Comparison of ENCODE assay signal across 23 mouse cellular contexts in genomic region chr9:44013781-44014180, GRCm38 (mm10). TPM values are rescaled to one million over a fixed set of nuclear protein-coding genes. Genes with fewer than 3 reads are reported as not detected.
DNase-seq lines count a peak whose midpoint lies in the region; ATAC-seq and TF ChIP-seq lines count a peak whose summit lies in the region.
"Had no signal": no experiment of that assay in that cellular context is flagged by ENCODE, and none has a peak within 500 bp of the region (broad histone marks: within the 10 kb centered on the region; RNA-seq: fewer than 3 reads in every experiment).

No protein-coding gene starts in this region.

- DNase-seq in CD4-positive, CD25-positive, alpha-beta regulatory T cell, adult 2 months (ENCODE audit: low read depth, low spot score): peak; percentile 53
- peak; percentile 47 for DNase-seq in CD4-positive helper T cell, adult 2 months (ENCODE audit: low read depth, low spot score)
- DNase-seq in thymus, postnatal 25 days: peak; percentile 55
- DNase-seq in liver, postnatal 0 days: no peak
- no peak for DNase-seq in urinary bladder, adult 18-20 months (ENCODE audit: low spot score in 2 of 2)
- DNase-seq: gastrocnemius, postnatal 14 days; heart, postnatal 4 days; liver; lung, embryonic 14.5 days; lung, postnatal 14 days; right cerebral cortex, adult 18-20 months; spleen, adult 18-20 months had no signal

- H3K36me3 ChIP-seq in liver, postnatal 0 days (replicated peaks; ENCODE audit: insufficient read depth, low read length): no peaks in the 10 kb centered on the region
- H3K36me3 ChIP-seq: embryonic facial prominence, embryonic 10.5 days; embryonic facial prominence, embryonic 15.5 days; forebrain, embryonic 12.5 days; hindbrain, embryonic 13.5 days; midbrain, embryonic 12.5 days had no signal

- no peak overlapping the region for H3K4me2 ChIP-seq in liver, postnatal 0 days (ENCODE audit: low read depth, low read length)
- H3K4me2 ChIP-seq: embryonic facial prominence, embryonic 15.5 days; forebrain, embryonic 12.5 days; heart, embryonic 11.5 days; hindbrain, embryonic 13.5 days; lung, embryonic 14.5 days; midbrain, embryonic 12.5 days had no signal

- no peak for TF ChIP-seq CTCF in liver, postnatal 0 days (IDR thresholded peaks at IDR 0.05; ENCODE audit: low read depth)

- no peak for ATAC-seq in CD4-positive, CD25-positive, alpha-beta regulatory T cell, adult 4 months
- peak; percentile 39 for ATAC-seq in megakaryocyte progenitor cell, adult 5-6 weeks (replicated peaks; ENCODE audit: poor library complexity)
- ATAC-seq in liver, postnatal 0 days: no peak
- ATAC-seq: intestine, postnatal 0 days had no signal

- no peaks in the 10 kb centered on the region for H3K9me3 ChIP-seq in liver, postnatal 0 days (ENCODE audit: low read length)
- H3K9me3 ChIP-seq: embryonic facial prominence, embryonic 10.5 days; embryonic facial prominence, embryonic 15.5 days; forebrain, embryonic 12.5 days; hindbrain, embryonic 13.5 days; midbrain, embryonic 12.5 days had no signal

- H3K4me3 ChIP-seq in liver, postnatal 0 days (ENCODE audit: low read depth, low read length): no peak overlapping the region
- H3K4me3 ChIP-seq: embryonic facial prominence, embryonic 10.5 days; embryonic facial prominence, embryonic 15.5 days; forebrain, embryonic 12.5 days; hindbrain, embryonic 13.5 days; midbrain, embryonic 12.5 days had no signal

- no peaks in the 10 kb centered on the region for H3K27me3 ChIP-seq in liver, postnatal 0 days (ENCODE audit: insufficient read depth, low read length)
- H3K27me3 ChIP-seq: forebrain, embryonic 12.5 days; hindbrain, embryonic 13.5 days; midbrain, embryonic 12.5 days had no signal

- WGBS in liver, postnatal 0 days (ENCODE audit: insufficient replicate concordance): 41% methylated on average over 6 of the region's 6 CpGs

- H3K4me1 ChIP-seq in liver, postnatal 0 days (ENCODE audit: insufficient read depth): no peaks in the 10 kb centered on the region
- H3K4me1 ChIP-seq: midbrain, embryonic 12.5 days had no signal

- H3K27ac ChIP-seq in liver, postnatal 0 days (ENCODE audit: low read depth): no peak overlapping the region
- H3K27ac ChIP-seq: embryonic facial prominence, embryonic 10.5 days; embryonic facial prominence, embryonic 15.5 days; forebrain, embryonic 12.5 days; liver, embryonic 14.5 days; midbrain, embryonic 12.5 days had no signal

- TF ChIP-seq EP300 in liver, postnatal 0 days (IDR thresholded peaks at IDR 0.05; ENCODE audit: low read depth): no peak

- H3K9ac ChIP-seq in liver, postnatal 0 days (replicated peaks): no peak overlapping the region
- H3K9ac ChIP-seq: embryonic facial prominence, embryonic 15.5 days; forebrain, embryonic 12.5 days; liver, embryonic 14.5 days; lung, embryonic 14.5 days; midbrain, embryonic 12.5 days had no signal

RNA-seq across cellular contexts. Expression of gene Thy1, which starts 29.4 kb away (rescaled TPM):
- 100 to 1,000 TPM; 107 to 154 TPM for polyA plus RNA-seq in CD4-positive, CD25-positive, alpha-beta regulatory T cell, adult 4 months (2017; shearing (Covaris generic))
- 0.32 and 1.1 TPM in 2 replicates for total RNA-seq in megakaryocyte progenitor cell, adult 5-6 weeks (2015)
- total RNA-seq in megakaryocyte progenitor cell, adult 5-6 weeks (2017): 0.21 and 1.2 TPM in 2 replicates
- 0.39 and 0.85 TPM in 2 replicates for polyA plus RNA-seq in liver, postnatal 0 days (2015; fragmentation: Nextera tagmentation; extraction: Ambion mirVana)
- polyA plus RNA-seq: C2C12; forebrain, embryonic 12.5 days; midbrain, embryonic 12.5 days had no signal

RNA-seq across cellular contexts. Expression of gene Usp2, which starts 53.0 kb away (rescaled TPM):
- 1 to 10 TPM; 3.7 to 5.2 TPM for polyA plus RNA-seq in CD4-positive, CD25-positive, alpha-beta regulatory T cell, adult 4 months (2017; shearing (Covaris generic))
- total RNA-seq in megakaryocyte progenitor cell, adult 5-6 weeks (2015): 5.5 and 16.4 TPM in 2 replicates
- total RNA-seq in megakaryocyte progenitor cell, adult 5-6 weeks (2017): 2.5 and 5.3 TPM in 2 replicates
- 2.9 and 3.8 TPM in 2 replicates for polyA plus RNA-seq in liver, postnatal 0 days (2015; fragmentation: Nextera tagmentation; extraction: Ambion mirVana)

Comparison
In these comparisons a context has a peak if more than half of its experiments do, and no peak if none do; other contexts are left out.
1. DNase-seq: peak in CD4-positive, CD25-positive, alpha-beta regulatory T cell, adult 2 months (single experiment), CD4-positive helper T cell, adult 2 months (single experiment) and thymus, postnatal 25 days (single experiment); none in liver, postnatal 0 days (single experiment) and urinary bladder, adult 18-20 months (0 of 2).
2. RNA of gene Thy1, which starts 29.4 kb away (polyA plus RNA-seq): 107 to 154 TPM in CD4-positive, CD25-positive, alpha-beta regulatory T cell, adult 4 months; 0.39 to 0.85 TPM in liver, postnatal 0 days; every median in the first group is over 10 times any median in the second.